Mouse (Mus musculus) left cerebral cortex, postnatal 10 days (tissue): ENCODE data around the gene Zbtb8b. TPM values are rescaled to one million over a fixed set of nuclear protein-coding genes. Genes with fewer than 3 reads are reported as not detected.
"Not testable (repeated sequence)": the region's sequence is repeated elsewhere in the genome, so short reads cannot be mapped to it uniquely, and the experiment has no call there.

Source experiments
- DNase-seq, 2 experiments: peaks; one replicate each; pipeline ENCODE4 v3.0.0; 2021 to 2022; ENCODE audit warnings: low spot score in 2 of 2, mixed read lengths in 1 of 2; ENCODE audit errors: extremely low spot score in 1 of 2
- intact Hi-C: fragments of 180-260 bp; cut with DNase I; formaldehyde crosslinking; loops from one replicate; pipeline ENCODE4 v1.15.1; 2025
- total RNA-seq, 2 experiments: library from RNA; stranded (reverse); gene quantifications; 2 replicates each; pipeline ENCODE4 v1.2.3; 2021

The Zbtb8b gene
- total RNA-seq, 2 experiments from 2014 or later, result 4.6 to 4.7 TPM

- no peak for DNase-seq
- intact Hi-C loops, result no loop called here
Measured at GRCm38 (mm10) chr4:129447360-129447759, 6.7 kb upstream of the Zbtb8b start.

GRCm38 (mm10) chr4:129441145-129441544 is 492 bp upstream of the Zbtb8b start:
- intact Hi-C loops, result no loop called here
- DNase-seq, result no peak

- no peak for DNase-seq
- intact Hi-C loops, result no loop called here
Measured at GRCm38 (mm10) chr4:129418321-129418720, 22.3 kb downstream of the Zbtb8b start.

- no peak for DNase-seq
- intact Hi-C loops, result no loop called here
Measured at GRCm38 (mm10) chr4:129416478-129416877, 24.2 kb downstream of the Zbtb8b start.

GRCm38 (mm10) chr4:129415892-129416291 is 24.8 kb downstream of the Zbtb8b start:
- intact Hi-C loops, result no loop called here
- DNase-seq, result no peak

- intact Hi-C loops, result no loop called here
- DNase-seq, result no peak
Measured at GRCm38 (mm10) chr4:129410991-129411390, 29.7 kb downstream of the Zbtb8b start.

- intact Hi-C loops, DNase-seq: not testable (repeated sequence)
Measured at GRCm38 (mm10) chr4:129410532-129410931, 30.1 kb downstream of the Zbtb8b start.

- intact Hi-C loops, result loop anchor here (5.0 kb wide), 1 partner anchor 54 kb away; no protein-coding TSS in a partner anchor
- peak in 1 of 2 experiments; percentile 74 for DNase-seq
Measured at GRCm38 (mm10) chr4:129406447-129406846, 34.2 kb downstream of the Zbtb8b start.

- no peak for DNase-seq
- intact Hi-C loops, result no loop called here
Measured at GRCm38 (mm10) chr4:129399813-129400212, 40.8 kb downstream of the Zbtb8b start.

GRCm38 (mm10) chr4:129396960-129397359 is 43.7 kb downstream of the Zbtb8b start:
- DNase-seq, result peak in 1 of 2 experiments; percentile 41
- intact Hi-C loops, result no loop called here

- intact Hi-C loops, result no loop called here
- no peak for DNase-seq
Measured at GRCm38 (mm10) chr4:129394089-129394870, 46.4 kb downstream of the Zbtb8b start.

- intact Hi-C loops, result no loop called here
- DNase-seq, result no peak
Measured at GRCm38 (mm10) chr4:129390936-129391557, 49.6 kb downstream of the Zbtb8b start.

- no peak for DNase-seq
- intact Hi-C loops, result no loop called here
Measured at GRCm38 (mm10) chr4:129390216-129390743, 50.4 kb downstream of the Zbtb8b start.

- no peak for DNase-seq
- intact Hi-C loops, result no loop called here
Measured at GRCm38 (mm10) chr4:129388404-129388803, 52.2 kb downstream of the Zbtb8b start.

GRCm38 (mm10) chr4:129386989-129387388 is 53.7 kb downstream of the Zbtb8b start:
- DNase-seq, result no peak
- intact Hi-C loops, result no loop called here

- intact Hi-C loops, result no loop called here
- no peak for DNase-seq
Measured at GRCm38 (mm10) chr4:129386269-129386946, 54.2 kb downstream of the Zbtb8b start.

GRCm38 (mm10) chr4:129385685-129386084 is 55.0 kb downstream of the Zbtb8b start:
- intact Hi-C loops, result no loop called here

GRCm38 (mm10) chr4:129384440-129384839 is 56.2 kb downstream of the Zbtb8b start:
- peak in 1 of 2 experiments; percentile 52 for DNase-seq
- intact Hi-C loops, result no loop called here

More at GRCm38 (mm10) chr4:129385685-129386084, 55.0 kb downstream of the Zbtb8b start:
- no peak for DNase-seq

- intact Hi-C loops, result no loop called here
- no peak for DNase-seq
Measured at GRCm38 (mm10) chr4:129383586-129383985, 57.1 kb downstream of the Zbtb8b start.
